8 mouse cellular contexts compared by ENCODE assay signal in the genomic region with DNA sequence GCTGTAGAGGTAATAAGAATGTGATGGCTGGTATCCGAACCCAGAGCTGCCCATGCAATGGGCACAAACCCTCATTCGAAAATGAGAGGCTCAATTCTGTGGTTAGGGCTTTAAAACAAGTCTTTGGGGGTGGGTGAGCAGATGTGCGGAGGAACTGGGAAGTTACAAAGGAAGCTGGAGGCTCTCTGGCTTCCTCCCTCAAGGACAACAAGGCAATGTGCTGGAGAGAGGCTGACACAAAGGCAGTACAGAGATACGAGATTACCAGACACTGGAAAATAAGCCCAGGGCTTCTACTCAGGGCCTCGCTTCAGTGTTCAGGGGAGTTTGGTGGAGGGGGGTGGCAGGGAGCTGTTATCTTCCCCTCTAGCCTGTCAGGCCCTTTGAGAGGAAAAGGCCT. TPM values are rescaled to one million over a fixed set of nuclear protein-coding genes. Genes with fewer than 3 reads are reported as not detected.
DNase-seq lines count a peak whose midpoint lies in the region; ATAC-seq and TF ChIP-seq lines count a peak whose summit lies in the region.

No protein-coding gene starts in this region.

- peak overlapping the region; percentile 96 for H3K4me3 ChIP-seq in embryonic facial prominence, embryonic 14.5 days (ENCODE audit: low read depth, low read length)
- no peak overlapping the region for H3K4me3 ChIP-seq in stomach, postnatal 0 days (ENCODE audit: low read depth, low read length)

- peak overlapping the region; percentile 86 for H3K4me2 ChIP-seq in embryonic facial prominence, embryonic 14.5 days (ENCODE audit: low read depth, low read length)
- H3K4me2 ChIP-seq in stomach, postnatal 0 days (replicated peaks; ENCODE audit: low read depth) = no peak overlapping the region

- no peak for TF ChIP-seq CTCF in stomach, postnatal 0 days (IDR thresholded peaks at IDR 0.05; ENCODE audit: low read depth)

- no peak for TF ChIP-seq EP300 in stomach, postnatal 0 days (optimal IDR thresholded peaks at IDR 0.05)

- no peaks in the 10 kb centered on the region for H3K36me3 ChIP-seq in embryonic facial prominence, embryonic 14.5 days (ENCODE audit: control insufficient read depth, insufficient read depth, low read length)
- no peaks in the 10 kb centered on the region for H3K36me3 ChIP-seq in stomach, postnatal 0 days (ENCODE audit: control insufficient read depth, insufficient read depth, low read length)

- WGBS in embryonic facial prominence, embryonic 14.5 days = 41% methylated on average over 5 of the region's 5 CpGs
- WGBS in stomach, postnatal 0 days = 54% methylated on average over 5 of the region's 5 CpGs

- peaks cover 17% of the 10 kb centered on the region for H3K4me1 ChIP-seq in embryonic facial prominence, embryonic 14.5 days (ENCODE audit: control insufficient read depth, insufficient read depth, low read length)
- H3K4me1 ChIP-seq in stomach, postnatal 0 days (replicated peaks; ENCODE audit: control insufficient read depth, insufficient read depth) = peaks cover 2% of the 10 kb centered on the region; the same call in 1 of the 2 replicates

- intact Hi-C loops in heart, postnatal 25 days (cut with DNase I) = loop anchor here (2.0 to 5.0 kb wide), 4 partner anchors 47 to 255 kb away; no protein-coding TSS in a partner anchor

- peak overlapping the region; percentile 99 for H3K9ac ChIP-seq in embryonic facial prominence, embryonic 14.5 days (ENCODE audit: low read depth, low read length)
- H3K9ac ChIP-seq in stomach, postnatal 0 days (ENCODE audit: low read length) = no peak overlapping the region

- no peaks in the 10 kb centered on the region for H3K9me3 ChIP-seq in embryonic facial prominence, embryonic 14.5 days (ENCODE audit: control insufficient read depth, low read length)
- no peaks in the 10 kb centered on the region for H3K9me3 ChIP-seq in stomach, postnatal 0 days (ENCODE audit: control insufficient read depth, low read length)

- peak overlapping the region; percentile 99 for H3K27ac ChIP-seq in embryonic facial prominence, embryonic 14.5 days (replicated peaks; ENCODE audit: low read depth, low read length)
- H3K27ac ChIP-seq in stomach, postnatal 0 days (replicated peaks) = peak overlapping the region; percentile 99

- no peak for ATAC-seq in embryonic facial prominence, embryonic 14.5 days (ENCODE audit: low read depth)
- ATAC-seq in stomach, postnatal 0 days (ENCODE audit: low FRiP score, low TSS enrichment) = no peak

- peak; percentile 37 to 47 for DNase-seq in right cerebral cortex, postnatal 10 days (ENCODE audit: low spot score in 2 of 2)
- DNase-seq in right cerebral cortex, postnatal 25 days = no peak
- DNase-seq in embryonic facial prominence, embryonic 14.5 days (ENCODE audit: low spot score) = peak; percentile 45
- peak; percentile 38 for DNase-seq in heart, postnatal 25 days (ENCODE audit: low spot score)
- peak; percentile 19 to 42 for DNase-seq in kidney, postnatal 4 days
- peak; percentile 35 to 37 for DNase-seq in lung, postnatal 4 days
- no peak for DNase-seq in stomach, postnatal 0 days (ENCODE audit: low spot score)
- no peak for DNase-seq in adipocyte (ENCODE audit: low spot score)

- H3K27me3 ChIP-seq in embryonic facial prominence, embryonic 14.5 days (replicated peaks; ENCODE audit: control insufficient read depth, insufficient read depth, low read length) = no peaks in the 10 kb centered on the region
- no peaks in the 10 kb centered on the region for H3K27me3 ChIP-seq in stomach, postnatal 0 days (ENCODE audit: control insufficient read depth, insufficient read depth, low read length)

RNA-seq across cellular contexts. Expression of a gene that starts 1.3 kb away (rescaled TPM):
- polyA plus RNA-seq in embryonic facial prominence, embryonic 14.5 days (2014; fragmentation: Nextera tagmentation; extraction: Ambion mirVana) = 53.8 and 59.1 TPM in 2 replicates
- total RNA-seq in heart, postnatal 25 days (2021) = 100 to 1,000 TPM; 130 to 147 TPM
- 20.0 and 21.5 TPM in 2 replicates for polyA plus RNA-seq in stomach, postnatal 0 days (2015; fragmentation: Nextera tagmentation; extraction: Ambion mirVana)

Comparison
In these comparisons a context has a peak if more than half of its experiments do, and no peak if none do; other contexts are left out.
1. DNase-seq: peak in right cerebral cortex, postnatal 10 days (2 of 2), embryonic facial prominence, embryonic 14.5 days (single experiment), heart, postnatal 25 days (single experiment), kidney, postnatal 4 days (2 of 2) and lung, postnatal 4 days (2 of 2); none in right cerebral cortex, postnatal 25 days (single experiment), stomach, postnatal 0 days (single experiment) and adipocyte (single experiment).